Mouse (Mus musculus) limb, embryonic 10.5 days (tissue): ENCODE data around the gene Nat8. TPM values are rescaled to one million over a fixed set of nuclear protein-coding genes. Genes with fewer than 3 reads are reported as not detected.
"Not testable (repeated sequence)": the region's sequence is repeated elsewhere in the genome, so short reads cannot be mapped to it uniquely, and the experiment has no call there.

Source experiments
- DNase-seq: peaks from one replicate; pipeline ENCODE4 v3.0.0-alpha.2; 2017; ENCODE audit warnings: low spot score
- H3K27ac ChIP-seq: fragments of 300-500 bp; sonication (generic); 2 replicates; pipeline ENCODE4 v1.5.1; 2016; ENCODE audit warnings: mild to moderate bottlenecking
- H3K27me3 ChIP-seq: fragments of 300-500 bp; sonication (generic); 2 replicates; pipeline ENCODE4 v1.6.1; 2016; ENCODE audit warnings: low read depth, mild to moderate bottlenecking; ENCODE audit not compliant: poor library complexity, severe bottlenecking
- H3K36me3 ChIP-seq: fragments of 300-500 bp; sonication (generic); 2 replicates; pipeline ENCODE4 v1.6.1; 2016; ENCODE audit warnings: mild to moderate bottlenecking, moderate library complexity
- H3K4me1 ChIP-seq: fragments of 300-500 bp; sonication (generic); 2 replicates; pipeline ENCODE4 v1.6.1; 2016
- H3K4me3 ChIP-seq: fragments of 300-500 bp; sonication (generic); 2 replicates; pipeline ENCODE4 v1.5.1; 2016; ENCODE audit warnings: mild to moderate bottlenecking, moderate library complexity
- H3K9me3 ChIP-seq: fragments of 300-500 bp; sonication (generic); replicated peaks from 2 replicates; pipeline ENCODE4 v1.6.1; 2016; ENCODE audit warnings: mild to moderate bottlenecking
- WGBS: fragments of 180-500 bp; shearing (Covaris S2); methylation state at CpG from one replicate; pipeline ENCODE4 v1.1.7; 2016; 5-methylcytosine and 5-hydroxymethylcytosine counted together
- microRNA-seq: library from miRNA; unstranded; fragments of <30 nt; microRNA quantifications from one replicate; pipeline ENCODE4, GENCODE M21; 2017
- polyA plus RNA-seq: library from polyadenylated mRNA; unstranded; fragments of >200 nt; fragmentation: Nextera tagmentation; extraction: Ambion mirVana; gene quantifications from 2 replicates; pipeline ENCODE4 v1.2.1, GENCODE M21; 2016

Gene Nat8
- polyA plus RNA-seq, 1 experiment from 2014 or later: not detected

DNA sequence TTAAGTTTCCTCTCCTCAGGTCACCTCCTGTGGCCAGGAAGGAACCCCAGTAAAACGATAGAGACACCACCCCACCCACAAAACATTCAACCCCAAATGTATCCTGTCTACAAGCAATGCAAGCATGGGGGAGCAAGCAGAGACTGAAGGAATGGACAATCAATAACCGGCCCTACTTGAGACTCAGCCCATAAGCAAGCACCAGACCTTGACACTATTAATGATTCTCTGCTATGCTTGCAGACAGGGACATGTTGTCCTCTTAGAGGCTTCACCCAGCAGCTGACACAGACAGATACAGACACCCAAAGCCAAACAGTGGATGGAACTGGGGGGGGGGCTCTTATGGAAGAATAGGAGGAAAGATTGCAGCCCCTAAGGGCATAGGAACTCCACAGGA is 6.0 kb downstream of the Nat8 start:
- Histone ChIP-seq H3K36me3 (no peaks in the 10 kb centered on the region), H3K4me3 (no peak overlapping the region), H3K9me3 (no peaks in the 10 kb centered on the region), H3K27ac (no peak overlapping the region), H3K27me3 (no peaks in the 10 kb centered on the region), H3K4me1 (no peaks in the 10 kb centered on the region)
- DNase-seq: no peak
- WGBS: 88% methylated on average over 2 of the region's 2 CpGs

- H3K4me3 ChIP-seq: no peak overlapping the region
- H3K27me3 ChIP-seq: no peaks in the 10 kb centered on the region
- no peak for DNase-seq
- no peaks in the 10 kb centered on the region for H3K36me3 ChIP-seq
- H3K4me1 ChIP-seq: no peaks in the 10 kb centered on the region
- 86% methylated on average over 1 of the region's 1 CpGs for WGBS
- H3K9me3 ChIP-seq: no peaks in the 10 kb centered on the region
- H3K27ac ChIP-seq: no peak overlapping the region
Measured at GRCm38 (mm10) chr6:85823382-85824090, 8.3 kb downstream of the Nat8 start.

DNA sequence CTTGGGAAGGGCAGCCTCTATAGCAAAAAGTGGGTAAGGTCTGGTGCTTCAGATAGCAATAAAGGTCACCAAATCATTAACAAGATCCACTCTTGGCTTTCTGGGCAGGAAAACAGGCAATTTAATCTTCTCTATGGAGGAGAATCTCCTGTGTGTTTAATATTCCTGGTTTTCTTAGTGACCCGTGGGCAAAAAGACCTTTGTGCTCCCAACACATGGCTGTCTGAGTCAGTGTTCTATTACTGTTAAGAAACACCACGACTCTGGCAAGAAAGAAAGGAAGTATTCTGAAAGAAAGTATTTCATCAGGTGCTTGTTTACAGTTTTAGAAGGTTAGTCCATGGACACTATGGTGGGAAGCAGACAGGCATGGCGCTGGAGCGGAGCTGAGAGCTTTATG is 9.6 kb downstream of the Nat8 start:
- Histone ChIP-seq H3K27ac (no peak overlapping the region), H3K4me1 (no peaks in the 10 kb centered on the region), H3K4me3 (no peak overlapping the region), H3K9me3 (no peaks in the 10 kb centered on the region), H3K36me3 (no peaks in the 10 kb centered on the region), H3K27me3 (no peaks in the 10 kb centered on the region)
- 88% methylated on average over 4 of the region's 4 CpGs for WGBS
- DNase-seq: no peak

DNA sequence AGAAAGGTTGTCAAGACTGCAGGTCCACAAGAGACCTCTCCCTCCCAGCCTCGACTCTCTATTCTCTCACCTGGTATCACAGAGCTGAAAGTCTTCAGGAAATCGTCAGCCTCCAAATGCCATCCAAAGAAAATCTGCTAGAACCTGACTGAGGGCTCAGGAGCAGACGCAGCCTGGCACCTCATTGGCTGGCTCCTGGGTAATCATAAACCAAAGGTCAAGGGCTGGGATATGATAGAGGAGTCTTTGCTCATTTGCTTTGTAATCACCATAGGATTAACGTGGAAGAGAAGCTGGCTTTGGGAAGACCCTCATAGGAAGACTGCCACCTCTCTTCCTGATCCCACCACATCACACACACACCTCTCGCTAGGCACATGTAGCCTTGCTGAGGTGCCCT is 11.0 kb downstream of the Nat8 start, which contains the start of the genes Nat8f6 and Nat8f5:
TSS of gene Nat8f6 (minus strand) at position 118 of the 400 bp plus-strand sequence.
TSS of gene Nat8f5 (minus strand) at position 136 of the 400 bp plus-strand sequence.
- H3K9me3 ChIP-seq: no peaks in the 10 kb centered on the region
- no peaks in the 10 kb centered on the region for H3K36me3 ChIP-seq
- no peaks in the 10 kb centered on the region for H3K27me3 ChIP-seq
- H3K4me1 ChIP-seq: no peaks in the 10 kb centered on the region
- no peak for DNase-seq
- no peak within 1 kb of the TSS for H3K4me3 ChIP-seq
- H3K27ac ChIP-seq: no peak within 1 kb of the TSS
- WGBS: 86% methylated on average over 5 of the region's 5 CpGs

DNA sequence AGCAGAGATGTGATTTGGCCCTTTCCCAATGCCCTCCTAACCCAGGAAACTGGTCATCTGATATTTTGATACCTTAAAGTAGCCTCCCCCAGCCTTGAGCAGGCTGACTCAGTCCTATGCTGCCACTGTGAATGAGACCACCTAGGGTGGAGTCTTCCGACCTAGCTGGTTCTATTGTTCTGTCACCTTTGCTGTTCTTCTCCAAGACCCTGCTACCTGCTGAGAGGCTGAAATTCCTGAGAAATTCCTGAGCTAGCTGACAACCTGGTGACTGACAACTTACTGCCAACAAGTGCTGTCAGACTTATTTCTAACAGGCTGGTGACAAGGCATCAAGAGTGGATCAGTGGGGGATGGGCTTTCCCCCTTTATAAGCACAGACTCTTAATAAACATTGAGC is 13.5 kb downstream of the Nat8 start:
- H3K36me3 ChIP-seq: no peaks in the 10 kb centered on the region
- no peaks in the 10 kb centered on the region for H3K9me3 ChIP-seq
- DNase-seq: no peak
- H3K27ac ChIP-seq: no peak overlapping the region
- WGBS: 53% methylated on average over 1 of the region's 1 CpGs
- H3K4me1 ChIP-seq: no peaks in the 10 kb centered on the region
- no peak overlapping the region for H3K4me3 ChIP-seq
- H3K27me3 ChIP-seq: no peaks in the 10 kb centered on the region

DNA sequence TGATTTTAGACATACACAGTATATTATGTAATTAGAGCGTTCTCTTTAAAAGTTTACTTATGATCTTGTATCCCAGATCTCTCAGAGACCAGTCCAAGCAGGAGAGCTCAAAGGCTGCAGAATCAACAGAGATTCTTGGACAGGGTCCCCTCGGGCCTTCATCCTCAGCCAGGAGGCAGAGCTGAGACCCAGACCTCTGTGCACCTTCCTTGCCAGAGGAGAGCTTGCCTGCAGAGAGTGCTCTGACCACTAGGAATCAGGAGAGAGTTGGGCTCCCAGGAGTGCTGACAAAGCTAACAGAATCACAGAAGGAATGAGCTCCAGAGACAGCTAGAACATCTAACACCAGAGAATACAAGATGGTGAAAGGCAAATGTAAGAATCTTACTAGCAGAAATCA is 18.5 kb downstream of the Nat8 start:
- Histone ChIP-seq H3K27me3 (no peaks in the 10 kb centered on the region), H3K27ac (no peak overlapping the region), H3K36me3 (no peaks in the 10 kb centered on the region), H3K4me3 (no peak overlapping the region), H3K4me1 (no peaks in the 10 kb centered on the region), H3K9me3 (no peaks in the 10 kb centered on the region)
- 84% methylated on average over 2 of the region's 2 CpGs for WGBS
- no peak for DNase-seq

DNA sequence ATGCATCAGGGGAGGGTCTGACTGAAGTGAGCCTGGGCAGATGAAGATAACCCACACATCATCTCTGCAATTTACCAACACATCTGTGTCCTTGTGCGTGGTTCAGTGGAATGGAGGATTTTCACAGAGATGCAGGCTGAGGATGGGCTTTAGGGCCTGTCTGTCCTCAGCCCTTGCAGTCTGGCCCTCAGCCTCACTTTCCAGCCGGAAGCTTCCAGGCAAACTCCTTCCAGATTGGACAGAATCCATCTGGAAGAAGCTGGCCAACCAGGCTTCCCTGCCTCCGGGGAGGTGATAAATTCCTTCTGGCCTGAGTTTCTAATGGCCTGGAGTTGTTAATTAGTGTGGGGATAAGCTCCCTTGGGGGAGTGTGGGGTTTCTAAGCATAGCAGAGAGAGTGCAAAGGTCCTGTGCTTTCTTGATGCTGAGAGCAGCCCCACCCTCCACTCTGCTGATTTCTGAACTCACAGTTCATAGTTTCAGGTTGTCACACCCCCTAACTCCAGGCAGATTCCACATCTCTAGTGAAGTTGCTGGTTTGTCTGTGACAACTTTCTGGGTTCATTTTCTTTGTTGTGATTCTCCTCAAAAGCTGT is 20.8 kb downstream of the Nat8 start:
- H3K27ac ChIP-seq, H3K4me1 ChIP-seq, H3K4me3 ChIP-seq, H3K36me3 ChIP-seq, H3K9me3 ChIP-seq, H3K27me3 ChIP-seq, DNase-seq: not testable (repeated sequence)
- WGBS: 61% methylated on average over 3 of the region's 3 CpGs

- not testable (repeated sequence) for H3K27ac ChIP-seq, H3K27me3 ChIP-seq, H3K4me1 ChIP-seq, H3K9me3 ChIP-seq, H3K4me3 ChIP-seq, H3K36me3 ChIP-seq, DNase-seq
- 92% methylated on average over 3 of the region's 3 CpGs for WGBS
Measured at GRCm38 (mm10) chr6:85810514-85810913, 21.4 kb downstream of the Nat8 start.

GRCm38 (mm10) chr6:85809784-85810183 is 22.1 kb downstream of the Nat8 start:
- not testable (repeated sequence) for H3K9me3 ChIP-seq, H3K27me3 ChIP-seq, H3K36me3 ChIP-seq, H3K27ac ChIP-seq, H3K4me3 ChIP-seq, H3K4me1 ChIP-seq, DNase-seq
- 67% methylated on average over 3 of the region's 3 CpGs for WGBS

GRCm38 (mm10) chr6:85803180-85803579 is 28.7 kb downstream of the Nat8 start:
- not testable (repeated sequence) for H3K9me3 ChIP-seq, DNase-seq, H3K27me3 ChIP-seq, H3K4me3 ChIP-seq, H3K36me3 ChIP-seq, H3K27ac ChIP-seq, H3K4me1 ChIP-seq
- WGBS: 79% methylated on average over 5 of the region's 5 CpGs

Small RNA genes within 50 kb of the gene (microRNA-seq; reads per million reads assigned to microRNA genes)
- not detected for gene Mir6375

Other genes with a start within 250 kb of the Nat8 start
- gene Alms1, start 244.6 kb downstream of the Nat8 start, polyA plus RNA-seq: 8.9 and 11.3 TPM in 2 replicates
- gene Nat8f7, start 118.9 kb downstream of the Nat8 start, polyA plus RNA-seq: not detected in 2 replicates
- gene Nat8f3, start 66.3 kb downstream of the Nat8 start, polyA plus RNA-seq: 0.11 and 0.21 TPM in 2 replicates
- not detected in 2 replicates for gene Nat8f6, start 11.1 kb downstream of the Nat8 start, polyA plus RNA-seq
- gene Nat8f5, start 11.1 kb downstream of the Nat8 start, polyA plus RNA-seq: not detected in 2 replicates
- not detected in 2 replicates for gene Nat8f2, start 37.1 kb upstream of the Nat8 start, polyA plus RNA-seq
- gene Nat8f4, start 72.8 kb upstream of the Nat8 start, polyA plus RNA-seq: 1.5 and 1.8 TPM in 2 replicates
- gene Tprkb, start 79.8 kb upstream of the Nat8 start, polyA plus RNA-seq: 27.5 and 32.5 TPM in 2 replicates
- 3.2 and 5.2 TPM in 2 replicates for gene Nat8f1, start 83.6 kb upstream of the Nat8 start, polyA plus RNA-seq
- 39.0 and 45.0 TPM in 2 replicates for gene Dusp11, start 129.6 kb upstream of the Nat8 start, polyA plus RNA-seq
- not detected in 2 replicates for gene Figla, start 184.1 kb upstream of the Nat8 start, polyA plus RNA-seq
- gene Add2, start 196.6 kb upstream of the Nat8 start, polyA plus RNA-seq: 6.1 and 7.7 TPM in 2 replicates